Mouse (Mus musculus) adrenal gland, postnatal 4 days (tissue): ENCODE data around the gene Yars2. TPM values are rescaled to one million over a fixed set of nuclear protein-coding genes. Genes with fewer than 3 reads are reported as not detected.

Experiments used
- total RNA-seq, 2 experiments: library from RNA; stranded (reverse); gene quantifications; 2 replicates each; pipeline ENCODE4 v1.2.3; 2021

Gene Yars2
- total RNA-seq, 2 experiments from 2014 or later: 27.0 to 29.7 TPM

Other genes with a start within 250 kb of the Yars2 start
- gene Pkp2, start 89.6 kb upstream of the Yars2 start, total RNA-seq: 1 to 10 TPM; 3.6 to 4.1 TPM
- gene Dnm1l, start 56.0 kb downstream of the Yars2 start, total RNA-seq: 10 to 100 TPM; 80.0 to 82.6 TPM